13 mouse cellular contexts compared by ENCODE assay signal in genomic region chr11:87744964-87745363, GRCm38 (mm10). TPM values are rescaled to one million over a fixed set of nuclear protein-coding genes. Genes with fewer than 3 reads are reported as not detected.
A peak's percentile ranks its signal among the peaks of the same experiment; 100 is the strongest.
DNase-seq lines count a peak whose midpoint lies in the region; ATAC-seq and TF ChIP-seq lines count a peak whose summit lies in the region.
"Had no signal": no experiment of that assay in that cellular context is flagged by ENCODE, and none has a peak within 500 bp of the region (broad histone marks: within the 10 kb centered on the region; RNA-seq: fewer than 3 reads in every experiment).

No protein-coding gene starts in this region.

- no peak overlapping the region for H3K4me3 ChIP-seq in bone marrow, adult 2 months (replicated peaks; ENCODE audit: control insufficient read depth, low read depth, low read length)
- peak overlapping the region; percentile 22; the same call in 1 of the 2 replicates for H3K4me3 ChIP-seq in spleen, adult 2 months (ENCODE audit: extremely low read depth, insufficient read depth, insufficient read length)
- H3K4me3 ChIP-seq in hindbrain, embryonic 11.5 days (ENCODE audit: low read depth, low read length), result no peak overlapping the region
- H3K4me3 ChIP-seq: neural tube, embryonic 15.5 days had no signal

- no peaks in the 10 kb centered on the region for H3K27me3 ChIP-seq in spleen, adult 2 months (ENCODE audit: control insufficient read depth, insufficient read depth, low read length)
- no peaks in the 10 kb centered on the region for H3K27me3 ChIP-seq in hindbrain, embryonic 11.5 days (ENCODE audit: control insufficient read depth, insufficient read depth, low read length)
- H3K27me3 ChIP-seq: neural tube, embryonic 15.5 days had no signal

- no peak overlapping the region for H3K4me2 ChIP-seq in hindbrain, embryonic 11.5 days (replicated peaks; ENCODE audit: low read depth, low read length)
- H3K4me2 ChIP-seq: neural tube, embryonic 15.5 days had no signal

- no peak for ATAC-seq in hindbrain, embryonic 11.5 days (ENCODE audit: low FRiP score)
- ATAC-seq in granulocyte monocyte progenitor cell, adult 5-6 weeks (replicated peaks; ENCODE audit: poor library complexity, severe bottlenecking), result no peak
- ATAC-seq: intestine, postnatal 0 days; midbrain, embryonic 16.5 days had no signal

- H3K9me3 ChIP-seq in hindbrain, embryonic 11.5 days (ENCODE audit: control insufficient read depth, low read length), result no peaks in the 10 kb centered on the region
- H3K9me3 ChIP-seq: neural tube, embryonic 15.5 days had no signal

- WGBS in bone marrow, adult 2 months, result 44% methylated on average over 4 of the region's 4 CpGs
- 10% methylated on average over 4 of the region's 4 CpGs for WGBS in spleen, adult 2 months
- 88% methylated on average over 4 of the region's 4 CpGs for WGBS in hindbrain, embryonic 11.5 days

- no peak for TF ChIP-seq CTCF in bone marrow, adult 2 months (IDR thresholded peaks at IDR 0.05; ENCODE audit: control insufficient read depth, insufficient read depth, low read length)
- no peak for TF ChIP-seq CTCF in spleen, adult 2 months (IDR thresholded peaks at IDR 0.05; ENCODE audit: extremely low read depth, insufficient read depth, insufficient read length, insufficient replicate concordance)

- peak overlapping the region; percentile 77 for H3K27ac ChIP-seq in bone marrow, adult 2 months (ENCODE audit: control insufficient read depth, insufficient read depth, low read depth, low read length, poor library complexity)
- peak overlapping the region; percentile 97 for H3K27ac ChIP-seq in spleen, adult 2 months (ENCODE audit: insufficient read depth, low read length)
- H3K27ac ChIP-seq in hindbrain, embryonic 11.5 days (ENCODE audit: low read depth, low read length), result no peak overlapping the region
- H3K27ac ChIP-seq: neural tube, embryonic 15.5 days had no signal

- peaks cover 12% of the 10 kb centered on the region for H3K4me1 ChIP-seq in bone marrow, adult 2 months (ENCODE audit: control insufficient read depth, insufficient read depth, low read length)
- peaks cover 33% of the 10 kb centered on the region for H3K4me1 ChIP-seq in spleen, adult 2 months (ENCODE audit: control insufficient read depth, insufficient read depth, insufficient read length)
- no peaks in the 10 kb centered on the region for H3K4me1 ChIP-seq in hindbrain, embryonic 11.5 days (replicated peaks; ENCODE audit: control insufficient read depth, insufficient read depth, low read length)
- H3K4me1 ChIP-seq: neural tube, embryonic 15.5 days had no signal

- H3K9ac ChIP-seq in hindbrain, embryonic 11.5 days (ENCODE audit: low read depth, low read length), result no peak overlapping the region
- H3K9ac ChIP-seq: neural tube, embryonic 15.5 days had no signal

- peak; percentile 50 for DNase-seq in lung, postnatal 36 days
- no peak for DNase-seq in lung, postnatal 14 days
- DNase-seq in spleen, adult 2 months (ENCODE audit: low read depth in 1 of 2, low spot score in 2 of 2), result peak; percentile 83 to 92
- peak; percentile 75 for DNase-seq in thymus, postnatal 4 days
- no peak for DNase-seq in hindbrain, embryonic 11.5 days (ENCODE audit: low spot score)
- DNase-seq: cerebellum, adult 18-20 months; lung, postnatal 10 days had no signal

- H3K36me3 ChIP-seq in spleen, adult 2 months (ENCODE audit: control insufficient read depth, insufficient read depth, low read length), result peaks cover 20% of the 10 kb centered on the region
- H3K36me3 ChIP-seq in hindbrain, embryonic 11.5 days (ENCODE audit: control insufficient read depth, insufficient read depth, low read length), result 0 out of 2 replicates have a peak, but pooled peaks cover 3% of the 10 kb centered on the region

- no peak for TF ChIP-seq POLR2A in bone marrow, adult 2 months (IDR thresholded peaks at IDR 0.05; ENCODE audit: borderline replicate concordance, control insufficient read depth, low read depth, low read length)
- peak; percentile 69 for TF ChIP-seq POLR2A in spleen, adult 2 months (IDR thresholded peaks at IDR 0.05; ENCODE audit: low read depth, low read length)

RNA-seq across cellular contexts. Expression of gene Supt4a, which starts 7.6 kb away (rescaled TPM):
- 38.9 and 127 TPM in 2 replicates for polyA plus RNA-seq in bone marrow, adult 2 months (2011; ENCODE audit: insufficient read depth, insufficient read length, low replicate concordance, missing spikeins)
- polyA plus RNA-seq in spleen, adult 2 months (2012; rRNA removed), result 59.1 and 62.2 TPM in 2 replicates
- polyA plus RNA-seq in hindbrain, embryonic 11.5 days (2014; fragmentation: Nextera tagmentation; extraction: Ambion mirVana), result 162 and 169 TPM in 2 replicates
- total RNA-seq in granulocyte monocyte progenitor cell, adult 5-6 weeks (2014; fragmentation: Nextera tagmentation), result 130 and 136 TPM in 2 replicates
- 58.6 and 81.1 TPM in 2 replicates for total RNA-seq in granulocyte monocyte progenitor cell, adult 5-6 weeks (2017)

RNA-seq across cellular contexts. Expression of gene Tspoap1, which starts 15.4 kb away (rescaled TPM):
- 18.0 and 50.9 TPM in 2 replicates for polyA plus RNA-seq in bone marrow, adult 2 months (2011; ENCODE audit: insufficient read depth, insufficient read length, low replicate concordance, missing spikeins)
- 6.1 and 6.2 TPM in 2 replicates for polyA plus RNA-seq in spleen, adult 2 months (2012; rRNA removed)
- 6.4 and 10.0 TPM in 2 replicates for polyA plus RNA-seq in hindbrain, embryonic 11.5 days (2014; fragmentation: Nextera tagmentation; extraction: Ambion mirVana)
- total RNA-seq in granulocyte monocyte progenitor cell, adult 5-6 weeks (2014; fragmentation: Nextera tagmentation), result 100 and 132 TPM in 2 replicates
- total RNA-seq in granulocyte monocyte progenitor cell, adult 5-6 weeks (2017), result 51.8 and 56.2 TPM in 2 replicates

RNA-seq across cellular contexts. Expression of gene Mpo, which starts 48.4 kb away (rescaled TPM):
- polyA plus RNA-seq in bone marrow, adult 2 months (2011; ENCODE audit: insufficient read depth, insufficient read length, low replicate concordance, missing spikeins), result 330 and 630 TPM in 2 replicates
- polyA plus RNA-seq in spleen, adult 2 months (2012; rRNA removed), result 21.9 and 28.7 TPM in 2 replicates
- 2.8 and 5.3 TPM in 2 replicates for polyA plus RNA-seq in hindbrain, embryonic 11.5 days (2014; fragmentation: Nextera tagmentation; extraction: Ambion mirVana)
- 13,307 and 13,753 TPM in 2 replicates for total RNA-seq in granulocyte monocyte progenitor cell, adult 5-6 weeks (2014; fragmentation: Nextera tagmentation)
- 9,750 and 13,011 TPM in 2 replicates for total RNA-seq in granulocyte monocyte progenitor cell, adult 5-6 weeks (2017)
- polyA plus RNA-seq: frontal cortex, adult 2 months had no signal

Comparison
In these comparisons a context has a peak if more than half of its experiments do, and no peak if none do; other contexts are left out.
1. DNase-seq: peak in lung, postnatal 36 days (single experiment), spleen, adult 2 months (2 of 2) and thymus, postnatal 4 days (single experiment); none in lung, postnatal 14 days (single experiment) and hindbrain, embryonic 11.5 days (single experiment).
2. RNA of gene Mpo, which starts 48.4 kb away (polyA plus RNA-seq): 330 to 630 TPM in bone marrow, adult 2 months; 21.9 to 28.7 TPM in spleen, adult 2 months and 2.8 to 5.3 TPM in hindbrain, embryonic 11.5 days; every median in the first group is over 10 times any median in the second.